Mouse (Mus musculus) heart, embryonic 15.5 days (tissue): ENCODE data around the gene Zfp398. TPM values are rescaled to one million over a fixed set of nuclear protein-coding genes. Genes with fewer than 3 reads are reported as not detected.

Experiments
- ATAC-seq: fragments of 200-750 bp; cut with Nextera tagmentation; replicated peaks from 2 replicates; pipeline ENCODE4 v1.8.0; 2017; ENCODE audit warnings: low read depth, moderate TSS enrichment; ENCODE audit not compliant: insufficient number of reproducible peaks, insufficient read depth, low FRiP score
- H3K27ac ChIP-seq: fragments of 300-500 bp; sonication (generic); 2 replicates; pipeline ENCODE4 v1.5.1; 2015; ENCODE audit warnings: mild to moderate bottlenecking, inconsistent platforms
- H3K27me3 ChIP-seq: fragments of 300-500 bp; sonication (generic); 2 replicates; pipeline ENCODE4 v1.6.1; 2015; ENCODE audit warnings: inconsistent platforms
- H3K36me3 ChIP-seq: fragments of 300-500 bp; sonication (generic); 2 replicates; pipeline ENCODE4 v1.6.1; 2015; ENCODE audit warnings: mild to moderate bottlenecking, inconsistent platforms
- H3K4me1 ChIP-seq: fragments of 300-500 bp; sonication (generic); replicated peaks from 2 replicates; pipeline ENCODE4 v1.6.1; 2015; ENCODE audit warnings: inconsistent platforms
- H3K4me2 ChIP-seq: fragments of 300-500 bp; sonication (generic); 2 replicates; pipeline ENCODE4 v1.6.1; 2015; ENCODE audit warnings: inconsistent platforms, mild to moderate bottlenecking, moderate library complexity
- H3K4me3 ChIP-seq: fragments of 300-500 bp; sonication (generic); 2 replicates; pipeline ENCODE4 v1.5.1; 2015; ENCODE audit warnings: mild to moderate bottlenecking, inconsistent platforms
- H3K9ac ChIP-seq: fragments of 300-500 bp; sonication (generic); 2 replicates; pipeline ENCODE4 v1.6.1; 2015; ENCODE audit warnings: mild to moderate bottlenecking, inconsistent platforms
- H3K9me3 ChIP-seq: fragments of 300-500 bp; sonication (generic); replicated peaks from 2 replicates; pipeline ENCODE4 v1.6.1; 2016; ENCODE audit warnings: inconsistent platforms
- WGBS: fragments of 180-500 bp; shearing (Covaris S2); methylation state at CpG from one replicate; pipeline ENCODE4 v1.1.7; 2015; ENCODE audit warnings: mixed read lengths; 5-methylcytosine and 5-hydroxymethylcytosine counted together
- polyA plus RNA-seq: library from polyadenylated mRNA; unstranded; fragments of >200 nt; fragmentation: Nextera tagmentation; extraction: Ambion mirVana; gene quantifications from 2 replicates; pipeline ENCODE4 v1.2.1, GENCODE M21; 2015

The Zfp398 gene
- polyA plus RNA-seq, 1 experiment from 2014 or later, result 4.0 TPM

DNA sequence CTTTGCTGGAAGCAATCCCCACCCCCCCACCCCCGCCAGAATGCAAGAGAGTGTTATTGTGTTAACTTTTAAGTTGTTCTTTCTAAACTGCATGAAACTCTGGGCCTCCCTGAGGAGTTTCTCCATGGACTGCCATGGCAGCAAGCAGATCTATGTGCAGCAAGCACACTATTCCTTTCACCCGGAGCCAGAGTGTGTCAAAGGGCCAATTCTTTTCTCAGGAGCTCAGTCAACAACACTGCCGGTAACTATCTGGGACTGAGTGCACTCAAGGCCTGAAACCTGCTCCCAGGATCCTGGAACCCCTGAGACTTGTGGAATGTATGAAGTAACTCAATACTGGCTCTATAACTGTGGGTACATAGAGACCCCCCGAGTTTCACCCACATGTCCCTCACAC is 26.4 kb upstream of the Zfp398 start:
- no peaks in the 10 kb centered on the region for H3K27me3 ChIP-seq
- H3K27ac ChIP-seq, result no peak overlapping the region
- peaks cover 30% of the 10 kb centered on the region for H3K36me3 ChIP-seq

GRCm38 (mm10) chr6:47810181-47810580 is 25.3 kb upstream of the Zfp398 start:
- H3K27ac ChIP-seq, result no peak overlapping the region
- no peaks in the 10 kb centered on the region for H3K9me3 ChIP-seq
- no peak overlapping the region for H3K4me3 ChIP-seq
- peaks cover 25% of the 10 kb centered on the region for H3K4me1 ChIP-seq
- WGBS, result 71% methylated on average over 2 of the region's 2 CpGs
- no peaks in the 10 kb centered on the region for H3K27me3 ChIP-seq
- no peak for ATAC-seq
- peaks cover 19% of the 10 kb centered on the region for H3K36me3 ChIP-seq
- H3K9ac ChIP-seq, result no peak overlapping the region
- no peak overlapping the region for H3K4me2 ChIP-seq

More for the DNA sequence above, 26.4 kb upstream of the Zfp398 start:
- Histone ChIP-seq H3K4me2 (no peak overlapping the region), H3K4me1 (peaks cover 22% of the 10 kb centered on the region), H3K4me3 (no peak overlapping the region), H3K9me3 (no peaks in the 10 kb centered on the region), H3K9ac (no peak overlapping the region)
- 80% methylated on average over 4 of the region's 4 CpGs for WGBS
- ATAC-seq, result no peak

DNA sequence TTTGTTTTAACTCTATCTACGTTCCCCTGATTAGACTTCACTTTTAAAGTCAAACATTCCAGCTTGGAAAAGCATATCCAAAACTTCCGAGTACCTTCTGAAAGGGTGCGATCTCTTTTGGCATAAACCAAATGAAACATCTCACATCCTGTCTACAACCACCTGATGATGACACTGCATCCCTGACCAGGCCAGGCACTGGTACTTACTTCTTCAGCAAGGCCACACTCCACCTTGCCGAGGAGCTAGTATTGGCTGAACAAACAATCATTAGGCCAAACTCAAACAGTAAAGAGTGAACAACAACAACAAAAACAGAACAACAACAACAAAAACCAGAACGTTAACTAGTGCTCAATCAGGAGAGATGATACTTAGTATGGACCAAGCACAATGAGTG is 24.1 kb upstream of the Zfp398 start:
- peaks cover 25% of the 10 kb centered on the region for H3K4me1 ChIP-seq
- 48% methylated on average over 5 of the region's 5 CpGs for WGBS

GRCm38 (mm10) chr6:47812271-47812915 is 23.1 kb upstream of the Zfp398 start:
- Histone ChIP-seq H3K9ac (peak overlapping the region; percentile 80), H3K4me2 (peak overlapping the region; percentile 65), H3K36me3 (no peaks in the 10 kb centered on the region), H3K4me1 (peaks cover 25% of the 10 kb centered on the region), H3K27ac (peak overlapping the region; percentile 93), H3K27me3 (no peaks in the 10 kb centered on the region), H3K9me3 (no peaks in the 10 kb centered on the region), H3K4me3 (peak overlapping the region; percentile 73)
- WGBS, result under 1% methylated on average over 17 of the region's 17 CpGs
- no peak for ATAC-seq

More for the DNA sequence above, 24.1 kb upstream of the Zfp398 start:
- Histone ChIP-seq H3K27ac (no peak overlapping the region), H3K36me3 (peaks cover 7% of the 10 kb centered on the region), H3K4me3 (peak overlapping the region; percentile 73), H3K9me3 (no peaks in the 10 kb centered on the region), H3K9ac (no peak overlapping the region; the same call in 1 of the 2 replicates), H3K27me3 (no peaks in the 10 kb centered on the region), H3K4me2 (peak overlapping the region; percentile 65)
- ATAC-seq, result no peak

DNA sequence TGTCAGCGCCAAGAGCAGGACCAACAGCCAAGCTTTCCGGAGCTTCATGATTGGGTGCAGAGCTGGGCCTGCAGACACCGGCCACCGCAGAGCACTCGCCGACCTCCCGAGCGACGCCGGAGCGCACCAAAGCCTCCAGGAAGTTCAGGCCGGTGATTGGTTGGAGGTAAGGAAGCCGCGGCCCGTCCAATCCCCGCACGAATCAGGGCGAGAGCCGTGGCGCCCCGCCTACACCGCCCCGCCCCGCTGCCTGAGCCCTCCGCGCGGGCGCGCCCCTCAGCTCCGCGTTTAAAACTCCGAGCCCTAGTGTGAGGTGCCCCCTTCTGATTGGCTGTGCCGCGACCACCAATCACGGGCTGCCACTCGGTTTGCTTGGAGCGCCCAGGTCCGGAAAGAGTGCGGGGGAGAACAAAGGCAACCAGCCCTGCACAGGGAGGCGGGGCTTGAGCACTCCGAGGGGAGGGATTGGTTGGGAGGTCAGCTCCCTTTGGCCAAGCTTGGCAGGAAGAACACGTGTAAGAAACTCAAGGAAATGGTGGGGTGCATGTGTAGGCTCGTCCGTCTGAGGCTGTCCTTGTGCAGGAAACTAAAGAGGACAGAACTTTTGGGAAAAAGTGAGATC is 22.1 kb upstream of the Zfp398 start, which contains the start of gene Pdia4:
TSS of gene Pdia4 (minus strand) at position 174 of the 622 bp plus-strand sequence.
- Histone ChIP-seq H3K9ac (peak within 1 kb of the TSS; percentile 80), H3K4me1 (peaks cover 25% of the 10 kb centered on the region), H3K9me3 (no peaks in the 10 kb centered on the region), H3K27ac (peak within 1 kb of the TSS; percentile 93), H3K4me3 (peak within 1 kb of the TSS; percentile 73), H3K27me3 (no peaks in the 10 kb centered on the region), H3K4me2 (peak within 1 kb of the TSS; percentile 71), H3K36me3 (no peaks in the 10 kb centered on the region)
- ATAC-seq, result peak; percentile 99
- under 1% methylated on average over 44 of the region's 44 CpGs for WGBS

DNA sequence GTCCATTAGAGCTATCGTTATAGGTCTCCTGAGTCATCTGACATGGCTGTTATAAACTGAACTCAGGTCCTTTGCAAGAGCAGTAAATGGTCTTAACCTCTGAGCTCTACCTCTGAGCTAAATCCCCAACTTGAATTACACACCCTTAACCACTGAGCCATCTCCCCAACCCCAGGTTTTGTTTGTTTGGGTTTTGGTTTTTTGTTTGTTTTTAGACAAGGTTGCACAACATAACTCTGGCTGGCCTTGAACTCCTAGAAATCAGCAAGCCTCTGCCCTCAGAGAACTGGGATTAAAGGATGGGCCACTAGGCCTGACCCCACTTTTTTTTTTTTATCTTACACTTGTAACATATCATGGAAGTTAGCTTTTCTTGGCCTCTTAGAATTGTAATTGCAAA is 19.3 kb upstream of the Zfp398 start:
- WGBS, result 90% methylated on average over 1 of the region's 1 CpGs
- Histone ChIP-seq H3K9me3 (no peaks in the 10 kb centered on the region), H3K27me3 (no peaks in the 10 kb centered on the region), H3K27ac (no peak overlapping the region), H3K4me1 (peaks cover 14% of the 10 kb centered on the region), H3K36me3 (no peaks in the 10 kb centered on the region; the same call in 1 of the 2 replicates), H3K9ac (no peak overlapping the region), H3K4me2 (no peak overlapping the region), H3K4me3 (no peak overlapping the region)
- ATAC-seq, result no peak

DNA sequence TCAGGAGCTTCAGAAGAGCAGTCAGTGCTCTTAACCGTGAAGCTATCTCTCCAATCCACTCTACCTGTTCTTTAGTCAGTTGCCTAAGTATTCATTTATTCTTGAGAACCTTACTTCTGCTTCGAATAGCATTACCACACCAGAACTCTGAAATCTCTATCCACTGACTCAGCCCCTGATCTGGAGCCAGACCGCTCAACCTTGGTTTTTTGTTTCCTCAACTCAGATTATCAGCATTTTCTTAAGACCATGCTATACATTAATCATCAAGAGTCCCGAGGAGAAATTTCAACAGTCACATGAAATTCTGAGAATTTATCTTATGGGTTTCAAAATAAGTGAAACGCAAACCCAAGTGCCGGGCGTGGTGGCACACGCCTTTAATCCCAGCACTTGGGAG is 16.7 kb upstream of the Zfp398 start:
- H3K27ac ChIP-seq, result no peak overlapping the region
- no peaks in the 10 kb centered on the region for H3K9me3 ChIP-seq
- no peak overlapping the region for H3K4me2 ChIP-seq
- 0 out of 2 replicates have a peak, but pooled peaks cover 3% of the 10 kb centered on the region for H3K4me1 ChIP-seq
- no peak for ATAC-seq
- no peak overlapping the region for H3K9ac ChIP-seq
- 84% methylated on average over 8 of the region's 8 CpGs for WGBS
- H3K36me3 ChIP-seq, result no peaks in the 10 kb centered on the region; the same call in 1 of the 2 replicates
- no peaks in the 10 kb centered on the region for H3K27me3 ChIP-seq
- H3K4me3 ChIP-seq, result no peak overlapping the region

DNA sequence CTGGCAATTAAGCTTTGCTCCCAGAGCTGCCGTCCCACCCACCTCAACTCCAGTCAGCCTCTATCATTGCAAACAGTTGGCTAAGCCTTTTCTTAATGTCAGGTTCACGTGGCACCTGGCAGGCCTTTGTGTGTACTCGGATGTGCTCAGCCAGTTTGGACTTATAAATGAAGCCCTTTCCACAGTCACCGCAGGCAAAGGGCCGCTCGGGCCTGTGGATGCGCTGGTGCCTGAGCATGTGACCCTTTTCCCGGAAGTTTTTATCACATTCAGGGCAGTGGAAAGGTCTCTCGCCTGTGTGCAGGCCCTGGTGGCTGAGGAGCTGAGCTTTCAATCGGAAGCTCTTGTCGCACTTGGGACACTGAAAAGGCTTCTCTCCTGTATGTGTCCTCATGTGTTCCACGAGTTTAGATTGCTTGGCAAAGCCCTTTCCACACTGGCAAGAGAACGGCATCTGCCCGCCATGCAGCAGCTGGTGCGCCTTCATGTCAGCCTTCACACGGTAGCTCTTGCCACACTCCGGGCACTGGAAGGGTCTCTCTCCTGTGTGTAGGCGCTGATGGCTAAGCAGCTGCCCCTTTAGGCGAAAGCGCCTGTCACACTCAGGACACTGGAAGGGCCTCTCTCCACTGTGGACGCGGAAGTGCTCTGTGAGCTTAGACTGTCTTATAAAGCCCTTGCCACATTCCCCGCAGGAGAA is 15.7 kb upstream of the Zfp398 start:
- Histone ChIP-seq H3K9me3 (no peaks in the 10 kb centered on the region), H3K27ac (no peak overlapping the region), H3K4me2 (no peak overlapping the region), H3K4me3 (no peak overlapping the region), H3K4me1 (no peaks in the 10 kb centered on the region), H3K9ac (no peak overlapping the region), H3K27me3 (no peaks in the 10 kb centered on the region), H3K36me3 (no peaks in the 10 kb centered on the region; the same call in 1 of the 2 replicates)
- no peak for ATAC-seq
- WGBS, result 86% methylated on average over 23 of the region's 23 CpGs

GRCm38 (mm10) chr6:47821236-47821635 is 14.2 kb upstream of the Zfp398 start:
- ATAC-seq, result no peak

DNA sequence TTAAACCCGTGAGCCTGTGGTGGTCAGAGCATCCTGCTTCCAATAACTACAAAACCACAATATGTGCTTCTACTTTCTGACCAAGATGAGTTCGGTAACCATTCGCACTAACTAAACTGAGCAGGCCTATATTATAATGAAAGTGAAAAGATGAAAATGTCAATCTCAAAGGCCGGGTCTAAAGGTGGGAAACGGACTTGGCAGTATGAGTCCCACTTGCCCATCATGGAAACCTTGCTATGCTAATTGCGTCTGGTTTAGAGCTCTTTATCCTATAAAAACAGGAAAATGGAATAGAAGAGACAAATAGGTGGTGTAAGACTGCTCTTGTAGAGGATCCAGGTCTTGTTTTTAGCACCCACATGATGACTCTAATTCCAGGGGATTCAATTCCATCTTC is 13.7 kb upstream of the Zfp398 start:
- Histone ChIP-seq H3K36me3 (no peaks in the 10 kb centered on the region; the same call in 1 of the 2 replicates), H3K9ac (no peak overlapping the region), H3K9me3 (no peaks in the 10 kb centered on the region), H3K27me3 (no peaks in the 10 kb centered on the region), H3K4me3 (no peak overlapping the region), H3K27ac (no peak overlapping the region), H3K4me2 (no peak overlapping the region), H3K4me1 (no peaks in the 10 kb centered on the region)
- 86% methylated on average over 6 of the region's 6 CpGs for WGBS
- no peak for ATAC-seq

More at GRCm38 (mm10) chr6:47821236-47821635, 14.2 kb upstream of the Zfp398 start:
- Histone ChIP-seq H3K27ac (no peak overlapping the region), H3K9ac (no peak overlapping the region), H3K9me3 (no peaks in the 10 kb centered on the region), H3K4me3 (no peak overlapping the region), H3K4me2 (no peak overlapping the region), H3K27me3 (no peaks in the 10 kb centered on the region), H3K4me1 (no peaks in the 10 kb centered on the region), H3K36me3 (no peaks in the 10 kb centered on the region; the same call in 1 of the 2 replicates)
- WGBS, result 85% methylated on average over 5 of the region's 5 CpGs

GRCm38 (mm10) chr6:47824241-47824640 is 11.2 kb upstream of the Zfp398 start:
- WGBS, result 60% methylated on average over 2 of the region's 2 CpGs
- Histone ChIP-seq H3K4me2 (no peak overlapping the region), H3K9ac (no peak overlapping the region), H3K9me3 (no peaks in the 10 kb centered on the region), H3K4me1 (no peaks in the 10 kb centered on the region), H3K4me3 (no peak overlapping the region), H3K36me3 (no peaks in the 10 kb centered on the region; the same call in 1 of the 2 replicates), H3K27me3 (no peaks in the 10 kb centered on the region), H3K27ac (no peak overlapping the region)
- ATAC-seq, result no peak
